Mouse (Mus musculus) CD4-positive, CD25-positive, alpha-beta regulatory T cell, adult 4 months (primary cell): Measurements from ENCODE around the gene Sh3bp5. TPM values are rescaled to one million over a fixed set of nuclear protein-coding genes. Genes with fewer than 3 reads are reported as not detected.

Source experiments
- ATAC-seq: one replicate; pipeline ENCODE4 v1.8.0; 2017
- polyA plus RNA-seq, 2 experiments: library from polyadenylated mRNA; unstranded; fragments of 100-300 nt; shearing (Covaris generic); gene quantifications; one replicate each; pipeline ENCODE4 v1.2.1; 2017

Sh3bp5 gene
- polyA plus RNA-seq, 2 experiments from 2014 or later, result 15.4 to 16.8 TPM

GRCm38 (mm10) chr14:31392300-31392699 lies 43.6 kb downstream of the Sh3bp5 start:
- ATAC-seq, result no peak

- ATAC-seq, result peak; percentile 58
These were observed 46.3 kb downstream of the Sh3bp5 start for GRCm38 (mm10) chr14:31389421-31390147.

- ATAC-seq, result peak; percentile 16
These were observed 47.6 kb downstream of the Sh3bp5 start for GRCm38 (mm10) chr14:31388086-31388872.

GRCm38 (mm10) chr14:31387301-31387981 lies 48.4 kb downstream of the Sh3bp5 start:
- ATAC-seq, result peak; percentile 72

GRCm38 (mm10) chr14:31385977-31386697 lies 49.7 kb downstream of the Sh3bp5 start:
- peak; percentile 47 for ATAC-seq

- ATAC-seq, result no peak
These were observed 50.5 kb downstream of the Sh3bp5 start for GRCm38 (mm10) chr14:31385406-31385805.

- ATAC-seq, result no peak
These were observed 51.2 kb downstream of the Sh3bp5 start for GRCm38 (mm10) chr14:31384366-31385323.

GRCm38 (mm10) chr14:31383470-31384050 lies 52.3 kb downstream of the Sh3bp5 start:
- ATAC-seq, result peak; percentile 30

GRCm38 (mm10) chr14:31382276-31382675 lies 53.6 kb downstream of the Sh3bp5 start:
- ATAC-seq, result no peak

GRCm38 (mm10) chr14:31376331-31376730 lies 59.5 kb downstream of the Sh3bp5 start:
- no peak for ATAC-seq

GRCm38 (mm10) chr14:31374390-31374789 lies 61.5 kb downstream of the Sh3bp5 start:
- ATAC-seq, result no peak

GRCm38 (mm10) chr14:31369377-31369776 lies 66.5 kb downstream of the Sh3bp5 start:
- ATAC-seq, result no peak

GRCm38 (mm10) chr14:31367951-31368350 lies 67.9 kb downstream of the Sh3bp5 start:
- ATAC-seq, result no peak

GRCm38 (mm10) chr14:31365350-31365749 lies 70.5 kb downstream of the Sh3bp5 start:
- ATAC-seq, result peak; percentile 86

GRCm38 (mm10) chr14:31364589-31364988 lies 71.3 kb downstream of the Sh3bp5 start:
- no peak for ATAC-seq

- no peak for ATAC-seq
These were observed 73.6 kb downstream of the Sh3bp5 start for GRCm38 (mm10) chr14:31362236-31362635.

- ATAC-seq, result no peak
These were observed 90.5 kb downstream of the Sh3bp5 start for GRCm38 (mm10) chr14:31345367-31345766.

GRCm38 (mm10) chr14:31343241-31343640 lies 92.6 kb downstream of the Sh3bp5 start:
- no peak for ATAC-seq

- ATAC-seq, result no peak
These were observed 97.9 kb downstream of the Sh3bp5 start for GRCm38 (mm10) chr14:31337947-31338346.

- ATAC-seq, result peak; percentile 22
These were observed 98.5 kb downstream of the Sh3bp5 start for GRCm38 (mm10) chr14:31337406-31337805.
